Mouse (Mus musculus): ENCODE results near the gene B4galnt1.

DNA sequence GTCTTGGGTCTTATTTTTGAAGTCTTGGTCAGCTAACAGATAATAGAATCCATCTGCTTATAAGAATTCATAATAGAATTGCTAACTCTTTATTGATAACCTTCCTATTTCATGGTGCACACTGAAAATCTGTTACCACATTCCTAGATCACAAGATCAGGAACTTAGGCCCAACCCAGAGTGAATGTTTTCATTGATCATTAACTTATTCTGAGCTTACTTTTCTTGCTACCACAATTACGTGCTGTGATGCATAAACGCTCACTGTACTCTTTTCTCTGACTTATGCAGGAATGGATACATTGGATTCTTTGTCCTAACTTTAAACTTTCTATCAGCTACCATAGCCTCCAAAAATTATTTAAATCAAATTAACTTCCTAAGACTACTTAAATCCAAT is 10.8 kb upstream of the B4galnt1 start:
- no peak for TF ChIP-seq CTCF (IDR thresholded peaks at IDR 0.05; ENCODE audit: borderline replicate concordance, insufficient read depth, low read depth, low read length)
- TF ChIP-seq POLR2A (IDR thresholded peaks at IDR 0.05; ENCODE audit: borderline replicate concordance, insufficient read depth, low read length) = no peak
